26 mouse cellular contexts compared by ENCODE assay signal in genomic region chr2:60883043-60883365, GRCm38 (mm10).
DNase-seq lines count a peak whose midpoint lies in the region; ATAC-seq lines count a peak whose summit lies in the region.
"Had no signal": no experiment of that assay in that cellular context is flagged by ENCODE, and none has a peak within 500 bp of the region (broad histone marks: within the 10 kb centered on the region; RNA-seq: fewer than 3 reads in every experiment).

No protein-coding gene starts in this region.

- ATAC-seq in megakaryocyte, adult 5-6 weeks (ENCODE audit: poor library complexity, severe bottlenecking): no peak
- peak; percentile 21 for ATAC-seq in granulocyte monocyte progenitor cell, adult 5-6 weeks (replicated peaks; ENCODE audit: poor library complexity, severe bottlenecking)
- ATAC-seq: activated CD4-positive, CD25-positive, alpha-beta regulatory T cell, adult 4 months; CD4-positive, CD25-positive, alpha-beta regulatory T cell, adult 4 months; forebrain, embryonic 16.5 days; hindbrain, embryonic 16.5 days; midbrain, embryonic 13.5 days had no signal

- H3K4me3 ChIP-seq in megakaryocyte, embryonic 14.5 days (replicated peaks): peak overlapping the region; percentile 23
- H3K4me3 ChIP-seq in hindbrain, embryonic 10.5 days: no peak overlapping the region
- H3K4me3 ChIP-seq: forebrain, embryonic 10.5 days; midbrain, embryonic 13.5 days had no signal

- peaks cover 6% of the 10 kb centered on the region for H3K27me3 ChIP-seq in megakaryocyte, embryonic 14.5 days (replicated peaks)
- H3K27me3 ChIP-seq in hindbrain, embryonic 10.5 days (ENCODE audit: insufficient read depth, poor library complexity, severe bottlenecking): peaks cover 19% of the 10 kb centered on the region

- H3K27ac ChIP-seq in hindbrain, embryonic 10.5 days: no peak overlapping the region
- H3K27ac ChIP-seq: forebrain, embryonic 10.5 days; liver, embryonic 14.5 days; midbrain, embryonic 13.5 days had no signal

- DNase-seq in MN1 (ENCODE audit: low spot score): peak; percentile 31
- DNase-seq in layer of hippocampus, postnatal 25 days (ENCODE audit: extremely low spot score in 1 of 2, low spot score in 1 of 2): no peak
- DNase-seq in left cerebral cortex, adult 18-20 months (ENCODE audit: low spot score in 2 of 2): no peak
- DNase-seq in hindbrain, embryonic 10.5 days (ENCODE audit: low spot score): no peak
- DNase-seq: adrenal gland, postnatal 10 days; cerebellum, adult 11-12 months; cerebellum, adult 9-11 months; gastrocnemius, postnatal 10 days; heart, postnatal 14 days; kidney, adult 2 months; kidney, postnatal 36 days; layer of hippocampus, postnatal 36 days; liver; lung, adult 2 months; thymus, adult 2 months; thymus, postnatal 36 days had no signal

- 69% methylated on average over 3 of the region's 3 CpGs for WGBS in hindbrain, embryonic 10.5 days

- H3K4me1 ChIP-seq in megakaryocyte, embryonic 14.5 days: peaks cover 61% of the 10 kb centered on the region
- H3K4me1 ChIP-seq in hindbrain, embryonic 10.5 days (replicated peaks): peaks cover 57% of the 10 kb centered on the region

- peaks cover 3% of the 10 kb centered on the region for H3K36me3 ChIP-seq in megakaryocyte, embryonic 14.5 days (replicated peaks; ENCODE audit: low read length)
- H3K36me3 ChIP-seq in hindbrain, embryonic 10.5 days: no peaks in the 10 kb centered on the region
- H3K36me3 ChIP-seq: forebrain, embryonic 10.5 days; midbrain, embryonic 13.5 days had no signal

- peaks cover 12% of the 10 kb centered on the region for H3K9me3 ChIP-seq in megakaryocyte, embryonic 14.5 days
- no peaks in the 10 kb centered on the region for H3K9me3 ChIP-seq in hindbrain, embryonic 10.5 days
- H3K9me3 ChIP-seq: midbrain, embryonic 13.5 days had no signal
